Mouse (Mus musculus): ENCODE data around the gene Vmn1r128. TPM values are rescaled to one million over a fixed set of nuclear protein-coding genes. Genes with fewer than 3 reads are reported as not detected.

Vmn1r128 gene
- total RNA-seq (2023): not detected

GRCm38 (mm10) chr7:21349073-21349472, at the start of gene Vmn1r128:
Gene Vmn1r128 (plus strand): TSS chr7:21349373.

DNA sequence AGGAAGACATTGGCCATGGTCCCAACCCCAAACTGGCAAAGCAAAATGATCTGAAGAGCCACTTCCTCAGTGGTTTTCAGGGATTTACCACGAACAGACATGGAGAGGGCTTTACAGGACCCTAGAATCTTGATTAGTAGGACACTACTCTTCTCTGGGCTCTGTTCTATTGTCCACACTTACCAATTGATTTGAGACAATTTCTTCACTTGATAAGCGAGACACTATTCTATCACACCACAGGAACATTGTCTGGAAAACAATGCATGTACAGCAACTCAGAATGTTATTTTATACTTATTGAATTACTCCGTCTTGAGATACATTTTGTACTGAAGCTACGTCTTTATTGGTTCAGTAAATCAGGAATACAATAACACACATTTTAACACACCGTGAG, 47.8 kb upstream of the Vmn1r128 start, which contains the start of gene Vmn1r126:
Gene Vmn1r126, minus strand, starts transcription at position 101 of the 400 bp plus-strand sequence.

DNA sequence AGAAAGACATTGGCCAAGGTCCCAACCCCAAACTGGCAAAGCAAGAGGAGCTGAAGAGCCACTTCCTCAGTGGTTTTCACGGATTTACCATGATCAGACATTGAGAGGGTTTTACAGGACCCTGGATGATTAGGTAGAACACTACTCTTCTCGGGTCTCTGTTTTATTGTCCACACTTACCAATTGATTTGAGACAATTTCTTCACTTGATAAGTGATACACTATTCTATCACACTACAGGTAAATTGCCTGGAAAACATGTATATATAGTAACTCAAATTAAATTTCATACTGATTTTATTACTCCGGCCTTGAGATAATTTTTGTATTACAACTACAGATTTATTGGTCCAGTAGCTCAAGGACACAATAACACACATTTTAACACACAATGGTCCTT, 29.4 kb upstream of the Vmn1r128 start, which contains the start of gene Vmn1r127:
Gene Vmn1r127, minus strand, starts transcription at position 101 of the 400 bp plus-strand sequence.

GRCm38 (mm10) chr7:21361191-21361590, 12.0 kb downstream of the Vmn1r128 start, which contains the start of gene Vmn1r129:
Gene Vmn1r129 (minus strand): TSS chr7:21361291.

Other genes starting within 250 kb of the Vmn1r128 start
- gene Vmn1r122, start 215.2 kb upstream of the Vmn1r128 start, total RNA-seq (2023): not detected
- not detected for gene Vmn1r123, start 187.2 kb upstream of the Vmn1r128 start, total RNA-seq (2023)
- gene Gm5157, start 158.9 kb upstream of the Vmn1r128 start, total RNA-seq (2023): not detected
- gene Vmn1r124, start 88.8 kb upstream of the Vmn1r128 start, total RNA-seq (2023): not detected
- gene Vmn1r125, start 77.2 kb upstream of the Vmn1r128 start, total RNA-seq (2023): not detected
- gene Vmn1r126, start 47.9 kb upstream of the Vmn1r128 start, total RNA-seq (2023): not detected
- gene Vmn1r127, start 29.5 kb upstream of the Vmn1r128 start, total RNA-seq (2023): not detected
- gene Vmn1r129, start 11.9 kb downstream of the Vmn1r128 start, total RNA-seq (2023): not detected
- not detected for gene Gm6882, start 83.4 kb downstream of the Vmn1r128 start, total RNA-seq (2023)
- gene Vmn1r130, start 162.4 kb downstream of the Vmn1r128 start, total RNA-seq (2023): not detected
- not detected for gene Vmn1r131, start 196.7 kb downstream of the Vmn1r128 start, total RNA-seq (2023)